Mouse (Mus musculus) E14TG2a.4 (cell line): ENCODE measurements around the gene Ryr3.

Experiments
- H3K27me3 ChIP-seq: 2 replicates; pipeline ENCODE4 v1.6.1; 2014; ENCODE audit warnings: low read length, control low read depth; ENCODE audit not compliant: insufficient read depth
- H3K36me3 ChIP-seq: 2 replicates; pipeline ENCODE4 v1.6.1; 2014; ENCODE audit warnings: low read length, control low read depth; ENCODE audit not compliant: insufficient read depth
- H3K4me1 ChIP-seq: replicated peaks from 2 replicates; pipeline ENCODE4 v1.6.1; 2014; ENCODE audit warnings: low read depth, low read length, control low read depth
- H3K4me3 ChIP-seq: replicated peaks from 2 replicates; pipeline ENCODE4 v1.5.1; 2014; ENCODE audit warnings: mild to moderate bottlenecking, low read length
- H3K9me3 ChIP-seq: 2 replicates; pipeline ENCODE4 v1.6.1; 2014; ENCODE audit warnings: low read length, control low read depth
- CTCF ChIP-seq: conservative IDR thresholded peaks from 2 replicates; pipeline ENCODE4 v1.5.1; 2014; ENCODE audit warnings: low read length
- NANOG ChIP-seq: IDR thresholded peaks from 2 replicates; pipeline ENCODE4 v1.6.1; 2014; ENCODE audit warnings: borderline replicate concordance, low read length, mixed read lengths
- POU5F1 ChIP-seq: IDR thresholded peaks from 2 replicates; pipeline ENCODE4 v1.6.1; 2014; ENCODE audit warnings: low read length, borderline replicate concordance

The Ryr3 gene

DNA sequence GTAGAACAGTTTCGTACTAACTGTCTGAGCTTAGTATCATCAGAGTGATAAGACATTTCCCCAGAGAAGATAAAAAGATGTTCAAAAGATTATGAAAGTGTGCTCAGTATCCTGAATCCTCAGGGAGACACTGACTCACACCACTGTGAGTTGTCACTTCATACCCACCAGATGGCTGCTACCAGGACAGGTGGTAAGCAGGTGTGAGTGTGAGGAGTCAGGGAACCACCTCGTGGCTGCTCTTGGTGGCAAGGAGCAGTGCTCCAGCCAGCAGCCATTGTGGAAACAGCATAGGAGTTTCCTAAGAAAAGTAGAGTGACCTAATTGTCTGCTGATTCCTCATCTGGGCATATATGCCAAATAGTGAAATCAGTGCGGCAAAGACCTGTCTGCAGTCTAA is 610.4 kb downstream of the Ryr3 start:
- TF ChIP-seq CTCF: no peak
- TF ChIP-seq POU5F1: no peak
- no peak for TF ChIP-seq NANOG
- H3K36me3 ChIP-seq: no peaks in the 10 kb centered on the region
- H3K4me1 ChIP-seq: no peaks in the 10 kb centered on the region
- no peak overlapping the region for H3K4me3 ChIP-seq
- no peaks in the 10 kb centered on the region for H3K9me3 ChIP-seq
- no peaks in the 10 kb centered on the region for H3K27me3 ChIP-seq

DNA sequence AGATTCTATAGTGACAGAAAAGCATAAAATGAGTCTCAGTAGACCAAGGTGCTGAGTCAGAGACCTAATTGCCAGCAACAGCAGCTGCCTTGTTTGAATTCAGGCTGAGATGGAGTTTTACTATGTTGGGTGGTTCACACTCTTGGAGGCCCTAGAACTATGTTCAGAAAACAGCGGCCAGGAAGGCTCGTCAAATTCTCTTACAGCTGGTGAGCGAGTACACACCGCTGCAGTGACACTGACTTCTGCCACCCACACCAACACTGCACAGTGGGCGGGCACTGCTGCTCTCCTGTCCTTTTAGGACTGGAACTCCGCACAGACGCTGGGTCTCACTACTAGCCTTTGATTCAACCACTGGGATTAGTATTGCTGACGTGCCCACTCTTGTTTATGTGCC is 614.4 kb downstream of the Ryr3 start:
- Histone ChIP-seq H3K27me3 (no peaks in the 10 kb centered on the region), H3K4me1 (peaks cover 12% of the 10 kb centered on the region; the same call in 1 of the 2 replicates), H3K9me3 (no peaks in the 10 kb centered on the region), H3K36me3 (no peaks in the 10 kb centered on the region), H3K4me3 (no peak overlapping the region)
- TF ChIP-seq CTCF (no peak), POU5F1 (no peak), NANOG (no peak)

DNA sequence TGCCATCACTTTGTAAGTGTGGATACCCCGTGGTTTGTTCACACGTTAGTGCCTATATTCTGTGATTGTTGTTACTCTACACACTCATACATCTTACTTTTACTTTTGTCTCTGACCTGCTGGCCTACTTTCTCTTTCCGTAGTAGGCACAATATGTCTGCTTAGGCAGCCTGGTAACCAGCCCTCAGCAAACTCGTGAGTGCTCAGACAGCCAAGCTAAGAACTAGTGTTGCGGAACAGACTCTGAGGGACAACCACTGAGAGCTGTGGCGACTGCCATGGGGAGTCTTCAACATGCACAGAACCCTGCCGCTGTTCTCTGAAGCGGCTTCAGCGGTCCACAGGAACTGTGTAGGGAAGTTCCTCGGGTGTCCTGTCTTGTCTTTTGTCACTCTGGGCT is 616.7 kb downstream of the Ryr3 start:
- H3K4me3 ChIP-seq: 0 out of 2 replicates have a peak overlapping the region, but pooled peaks have one; percentile 11
- H3K9me3 ChIP-seq: no peaks in the 10 kb centered on the region
- peaks cover 12% of the 10 kb centered on the region; the same call in 1 of the 2 replicates for H3K4me1 ChIP-seq
- TF ChIP-seq CTCF: no peak
- no peak for TF ChIP-seq POU5F1
- TF ChIP-seq NANOG: no peak
- no peaks in the 10 kb centered on the region for H3K27me3 ChIP-seq
- H3K36me3 ChIP-seq: no peaks in the 10 kb centered on the region

DNA sequence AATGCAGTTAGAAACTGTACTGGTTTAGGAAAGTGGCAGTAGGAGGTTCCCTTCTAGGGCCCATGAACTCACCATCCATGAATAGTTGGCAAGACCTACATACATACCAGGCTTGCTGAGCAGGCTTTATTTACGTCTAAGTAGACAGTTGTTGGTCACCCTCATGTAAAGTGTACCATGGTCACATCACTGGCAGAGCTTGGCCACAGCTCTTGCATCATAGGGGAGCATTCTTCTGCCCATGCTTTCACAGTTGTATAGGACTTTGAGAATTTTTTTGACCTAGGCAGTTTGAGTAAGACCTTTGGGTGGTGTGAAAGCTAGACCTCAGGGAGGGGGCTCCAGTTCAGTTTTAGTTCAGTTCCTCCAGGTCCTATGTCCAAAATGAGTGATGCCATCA is 619.8 kb downstream of the Ryr3 start:
- H3K4me3 ChIP-seq: no peak overlapping the region
- TF ChIP-seq NANOG (no peak), CTCF (no peak), POU5F1 (no peak)

DNA sequence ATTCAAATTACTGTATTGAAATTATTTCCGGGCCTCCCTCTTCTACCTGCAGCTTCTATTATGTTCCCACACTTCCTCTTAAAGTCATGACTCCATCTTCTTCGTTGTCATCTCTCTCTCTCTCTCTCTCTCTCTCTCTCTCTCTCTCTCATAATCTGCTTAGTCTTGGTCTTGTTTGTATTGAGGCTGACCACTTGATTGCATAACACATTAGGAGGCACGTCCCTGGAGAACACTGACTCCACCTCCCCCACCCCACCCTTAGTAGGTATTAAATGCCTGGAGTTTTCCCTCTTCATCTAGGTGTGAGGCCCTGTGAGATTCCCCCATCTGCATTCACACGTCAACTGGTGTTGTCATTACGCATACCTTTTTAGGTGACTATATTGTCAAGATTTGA is 620.5 kb downstream of the Ryr3 start:
- TF ChIP-seq CTCF (no peak), POU5F1 (no peak), NANOG (no peak)
- no peaks in the 10 kb centered on the region for H3K9me3 ChIP-seq
- H3K4me3 ChIP-seq: no peak overlapping the region
- H3K4me1 ChIP-seq: peaks cover 24% of the 10 kb centered on the region
- H3K27me3 ChIP-seq: no peaks in the 10 kb centered on the region
- no peaks in the 10 kb centered on the region for H3K36me3 ChIP-seq

More for the DNA sequence above, 619.8 kb downstream of the Ryr3 start:
- no peaks in the 10 kb centered on the region for H3K27me3 ChIP-seq
- H3K36me3 ChIP-seq: no peaks in the 10 kb centered on the region
- H3K9me3 ChIP-seq: no peaks in the 10 kb centered on the region
- peaks cover 24% of the 10 kb centered on the region for H3K4me1 ChIP-seq

DNA sequence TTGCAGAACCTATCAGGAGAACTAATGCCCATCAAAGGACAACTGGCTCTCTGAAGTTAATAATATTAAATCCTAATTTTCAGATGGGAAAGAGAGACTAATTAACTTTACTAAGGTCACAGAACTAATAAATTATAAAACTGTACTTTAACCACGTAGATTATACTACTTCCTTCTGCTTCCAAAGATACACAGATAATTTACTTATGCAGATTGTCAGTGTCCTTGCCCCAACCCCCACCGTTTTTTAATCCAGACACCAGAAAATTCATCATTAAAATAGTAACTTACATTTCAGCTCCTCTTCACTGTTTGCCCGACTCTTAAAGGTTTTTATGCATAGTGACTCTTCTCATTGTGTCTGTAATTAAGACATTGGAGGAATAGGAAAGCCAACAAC is 621.1 kb downstream of the Ryr3 start:
- no peak overlapping the region for H3K4me3 ChIP-seq
- no peaks in the 10 kb centered on the region for H3K27me3 ChIP-seq
- no peaks in the 10 kb centered on the region for H3K9me3 ChIP-seq

DNA sequence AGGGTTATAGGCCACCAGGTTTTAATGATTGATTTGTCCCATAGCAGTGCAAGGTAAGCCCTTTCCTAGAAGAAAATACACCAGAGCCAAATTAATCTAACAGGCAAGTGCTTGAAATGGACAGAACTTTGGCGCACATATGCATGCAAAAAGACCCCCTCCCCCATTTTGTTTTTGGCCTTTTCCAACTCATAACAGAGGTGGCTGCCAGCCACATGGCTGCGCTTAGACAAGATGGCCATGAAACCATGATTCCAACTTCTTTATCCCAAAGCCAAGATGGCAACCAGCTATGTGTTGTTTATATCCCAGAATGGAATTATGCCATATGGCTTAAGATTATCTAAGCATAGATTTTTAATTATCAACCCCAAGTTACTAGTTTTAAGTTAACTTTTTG is 623.1 kb downstream of the Ryr3 start:
- Histone ChIP-seq H3K36me3 (no peaks in the 10 kb centered on the region), H3K4me3 (no peak overlapping the region), H3K9me3 (no peaks in the 10 kb centered on the region), H3K27me3 (no peaks in the 10 kb centered on the region), H3K4me1 (peaks cover 15% of the 10 kb centered on the region)
- TF ChIP-seq NANOG: no peak
- no peak for TF ChIP-seq CTCF
- no peak for TF ChIP-seq POU5F1

More for the DNA sequence above, 621.1 kb downstream of the Ryr3 start:
- TF ChIP-seq NANOG (no peak), POU5F1 (no peak), CTCF (no peak)
- Histone ChIP-seq H3K36me3 (no peaks in the 10 kb centered on the region), H3K4me1 (peaks cover 24% of the 10 kb centered on the region)

DNA sequence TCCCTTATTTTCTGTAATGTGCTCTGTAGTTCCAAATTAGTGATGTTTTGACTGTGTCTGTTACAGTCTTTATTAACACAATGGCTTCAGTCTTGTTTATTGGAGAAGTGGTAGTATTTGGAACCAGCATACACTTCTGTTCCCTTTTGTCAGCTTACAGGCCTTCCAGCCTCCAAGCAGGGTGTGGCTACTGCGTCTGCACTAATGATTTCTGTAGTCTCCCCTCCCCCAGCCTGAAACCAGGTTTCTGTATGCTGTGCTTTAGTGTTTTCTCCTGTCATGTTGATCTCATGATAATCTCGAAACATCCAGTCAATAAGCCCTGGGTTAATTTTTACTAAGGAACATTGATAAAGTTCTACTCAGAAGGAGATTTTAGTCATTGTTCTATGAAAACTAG is 623.6 kb downstream of the Ryr3 start:
- H3K9me3 ChIP-seq: no peaks in the 10 kb centered on the region
- H3K4me1 ChIP-seq: peaks cover 15% of the 10 kb centered on the region
- TF ChIP-seq POU5F1: no peak
- no peak for TF ChIP-seq CTCF
- no peak for TF ChIP-seq NANOG
- H3K4me3 ChIP-seq: no peak overlapping the region
- H3K36me3 ChIP-seq: no peaks in the 10 kb centered on the region
- no peaks in the 10 kb centered on the region for H3K27me3 ChIP-seq

DNA sequence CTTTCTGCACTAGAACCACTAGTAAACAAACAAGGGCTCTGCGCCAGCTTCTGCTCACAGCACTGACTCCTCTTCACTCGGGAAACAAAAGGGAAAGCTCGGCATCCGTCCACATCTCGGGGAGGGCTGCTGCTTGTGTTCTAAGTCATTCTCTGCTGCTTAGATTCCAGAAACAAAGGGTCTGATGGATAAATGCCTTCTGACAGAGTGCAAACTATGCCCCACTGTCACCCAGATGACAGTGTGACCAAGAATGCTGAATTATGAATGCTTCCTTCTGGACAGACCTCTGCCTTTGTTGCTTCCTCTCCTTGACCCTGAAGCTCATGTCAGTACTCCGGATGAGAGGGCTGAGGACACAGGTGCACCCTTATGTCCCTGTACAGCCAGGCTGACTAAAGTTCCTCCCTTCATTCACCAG is 625.4 kb downstream of the Ryr3 start:
- no peaks in the 10 kb centered on the region for H3K27me3 ChIP-seq
- no peak overlapping the region for H3K4me3 ChIP-seq
- peaks cover 12% of the 10 kb centered on the region for H3K4me1 ChIP-seq
- TF ChIP-seq NANOG (no peak), POU5F1 (no peak), CTCF (no peak)
- no peaks in the 10 kb centered on the region for H3K9me3 ChIP-seq
- H3K36me3 ChIP-seq: no peaks in the 10 kb centered on the region

DNA sequence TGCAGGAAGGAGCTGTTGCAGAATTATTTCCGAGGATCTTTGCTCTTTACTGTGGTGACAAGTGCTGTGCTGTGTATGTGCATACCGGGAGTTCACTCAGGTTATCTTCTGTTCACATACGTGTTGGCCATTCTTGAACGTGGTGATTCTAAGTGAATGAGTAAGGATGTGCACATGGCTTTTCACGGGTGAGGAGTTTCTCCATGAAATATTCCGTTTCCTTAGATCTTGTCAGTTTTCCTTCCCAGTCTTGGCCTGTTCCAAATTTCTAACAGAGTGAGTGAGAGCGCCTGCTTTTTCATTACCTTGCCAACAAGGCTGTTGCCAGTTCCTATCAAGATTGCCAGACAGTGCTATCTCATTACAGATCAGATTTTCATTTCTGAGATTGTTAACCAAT is 625.9 kb downstream of the Ryr3 start:
- H3K9me3 ChIP-seq: no peaks in the 10 kb centered on the region
- no peak overlapping the region for H3K4me3 ChIP-seq
- no peaks in the 10 kb centered on the region for H3K36me3 ChIP-seq
- TF ChIP-seq NANOG: no peak
- TF ChIP-seq CTCF: no peak
- TF ChIP-seq POU5F1: no peak
- no peaks in the 10 kb centered on the region for H3K27me3 ChIP-seq
- peaks cover 12% of the 10 kb centered on the region for H3K4me1 ChIP-seq
